Mouse (Mus musculus) large intestine, adult 2 months (tissue): ENCODE results near the gene Ipo4. TPM values are rescaled to one million over a fixed set of nuclear protein-coding genes. Genes with fewer than 3 reads are reported as not detected.

Experiments
- polyA plus RNA-seq: library from polyadenylated mRNA; depleted of rRNA; stranded (reverse); fragments of >200 nt; gene quantifications from 2 replicates; pipeline ENCODE4 v1.2.3, GENCODE M21; 2012; rRNA removed

Ipo4 gene
- polyA plus RNA-seq, 1 experiment = 39.2 TPM

Other genes with a start within 250 kb of the Ipo4 start
- 47.7 and 70.7 TPM in 2 replicates for gene Dhrs4, start 157.2 kb downstream of the Ipo4 start, polyA plus RNA-seq
- 1.3 and 1.6 TPM in 2 replicates for gene Carmil3, start 145.3 kb downstream of the Ipo4 start, polyA plus RNA-seq
- 0.10 and 0.15 TPM in 2 replicates for gene Cpne6, start 125.5 kb downstream of the Ipo4 start, polyA plus RNA-seq
- gene Nrl, start 111.0 kb downstream of the Ipo4 start, polyA plus RNA-seq = not detected in 2 replicates
- 30.9 and 33.5 TPM in 2 replicates for gene Pck2, start 95.7 kb downstream of the Ipo4 start, polyA plus RNA-seq
- 112 and 152 TPM in 2 replicates for gene Dcaf11, start 76.0 kb downstream of the Ipo4 start, polyA plus RNA-seq
- gene A730061H03Rik, start 75.6 kb downstream of the Ipo4 start, polyA plus RNA-seq = 0.25 and 0.82 TPM in 2 replicates
- gene Fitm1, start 60.3 kb downstream of the Ipo4 start, polyA plus RNA-seq = 0.11 and 0.12 TPM in 2 replicates
- gene Psme1, start 57.8 kb downstream of the Ipo4 start, polyA plus RNA-seq = 250 and 259 TPM in 2 replicates
- gene Emc9, start 50.7 kb downstream of the Ipo4 start, polyA plus RNA-seq = 10.1 and 16.2 TPM in 2 replicates
- 357 and 385 TPM in 2 replicates for gene Psme2, start 44.8 kb downstream of the Ipo4 start, polyA plus RNA-seq
- gene Rnf31, start 44.2 kb downstream of the Ipo4 start, polyA plus RNA-seq = 32.1 and 48.2 TPM in 2 replicates
- 38.5 and 55.1 TPM in 2 replicates for gene Irf9, start 32.4 kb downstream of the Ipo4 start, polyA plus RNA-seq
- 1.3 and 4.7 TPM in 2 replicates for gene Rec8, start 17.9 kb downstream of the Ipo4 start, polyA plus RNA-seq
- 2.2 and 2.3 TPM in 2 replicates for gene Gm49378, start 1.9 kb upstream of the Ipo4 start, polyA plus RNA-seq
- gene Tm9sf1, start 7.8 kb upstream of the Ipo4 start, polyA plus RNA-seq = 96.9 and 108 TPM in 2 replicates
- gene Tssk4, start 14.2 kb upstream of the Ipo4 start, polyA plus RNA-seq = 1.4 and 2.1 TPM in 2 replicates
- gene Mdp1, start 24.6 kb upstream of the Ipo4 start, polyA plus RNA-seq = 44.6 and 50.6 TPM in 2 replicates
- 17.8 and 18.8 TPM in 2 replicates for gene Gmpr2, start 36.0 kb upstream of the Ipo4 start, polyA plus RNA-seq
- 329 and 342 TPM in 2 replicates for gene Nedd8, start 36.2 kb upstream of the Ipo4 start, polyA plus RNA-seq
- gene Tinf2, start 45.9 kb upstream of the Ipo4 start, polyA plus RNA-seq = 16.5 and 22.5 TPM in 2 replicates
- 1.0 and 1.1 TPM in 2 replicates for gene Tgm1, start 78.0 kb upstream of the Ipo4 start, polyA plus RNA-seq
- gene Rabggta, start 86.3 kb upstream of the Ipo4 start, polyA plus RNA-seq = 34.3 and 42.9 TPM in 2 replicates
- 78.0 and 141 TPM in 2 replicates for gene Dhrs1, start 109.7 kb upstream of the Ipo4 start, polyA plus RNA-seq
- 16.0 and 21.7 TPM in 2 replicates for gene Nop9, start 109.7 kb upstream of the Ipo4 start, polyA plus RNA-seq
- gene Cideb, start 122.5 kb upstream of the Ipo4 start, polyA plus RNA-seq = 335 and 566 TPM in 2 replicates
- 3.5 and 11.3 TPM in 2 replicates for gene Ltb4r2, start 125.5 kb upstream of the Ipo4 start, polyA plus RNA-seq
- gene Ltb4r1, start 130.0 kb upstream of the Ipo4 start, polyA plus RNA-seq = 4.9 and 8.2 TPM in 2 replicates
- gene Adcy4, start 148.1 kb upstream of the Ipo4 start, polyA plus RNA-seq = 3.7 and 5.8 TPM in 2 replicates
- 86.5 and 89.2 TPM in 2 replicates for gene Ripk3, start 152.9 kb upstream of the Ipo4 start, polyA plus RNA-seq
- gene Nfatc4, start 187.2 kb upstream of the Ipo4 start, polyA plus RNA-seq = 5.7 and 7.3 TPM in 2 replicates
- 1.7 and 2.1 TPM in 2 replicates for gene Nynrin, start 218.1 kb upstream of the Ipo4 start, polyA plus RNA-seq
- 0.47 and 0.84 TPM in 2 replicates for gene Cbln3, start 248.4 kb upstream of the Ipo4 start, polyA plus RNA-seq
- 21.0 and 31.9 TPM in 2 replicates for gene Khnyn, start 249.0 kb upstream of the Ipo4 start, polyA plus RNA-seq